Mouse (Mus musculus): ENCODE data around the gene B230219D22Rik. TPM values are rescaled to one million over a fixed set of nuclear protein-coding genes. Genes with fewer than 3 reads are reported as not detected.

Gene B230219D22Rik
- polyA plus RNA-seq, 1 experiment from 2014 or later = 78.9 TPM

- H3K9ac ChIP-seq = peak overlapping the region; percentile 57; the same call in 1 of the 2 replicates
- peak overlapping the region; percentile 58 for H3K4me2 ChIP-seq (replicated peaks)
- H3K4me3 ChIP-seq = peak overlapping the region; percentile 50
- peak; percentile 69 for ATAC-seq (ENCODE audit: low FRiP score, low read depth)
- WGBS = 5% methylated on average over 19 of the region's 19 CpGs
- no peaks in the 10 kb centered on the region for H3K4me1 ChIP-seq
- no peaks in the 10 kb centered on the region for H3K27me3 ChIP-seq (replicated peaks)
- H3K27ac ChIP-seq = no peak overlapping the region; the same call in 1 of the 2 replicates
- H3K9me3 ChIP-seq = no peaks in the 10 kb centered on the region
- peaks cover 18% of the 10 kb centered on the region for H3K36me3 ChIP-seq
Measured at GRCm38 (mm10) chr13:55727839-55728238, 34.9 kb downstream of the B230219D22Rik start.

DNA sequence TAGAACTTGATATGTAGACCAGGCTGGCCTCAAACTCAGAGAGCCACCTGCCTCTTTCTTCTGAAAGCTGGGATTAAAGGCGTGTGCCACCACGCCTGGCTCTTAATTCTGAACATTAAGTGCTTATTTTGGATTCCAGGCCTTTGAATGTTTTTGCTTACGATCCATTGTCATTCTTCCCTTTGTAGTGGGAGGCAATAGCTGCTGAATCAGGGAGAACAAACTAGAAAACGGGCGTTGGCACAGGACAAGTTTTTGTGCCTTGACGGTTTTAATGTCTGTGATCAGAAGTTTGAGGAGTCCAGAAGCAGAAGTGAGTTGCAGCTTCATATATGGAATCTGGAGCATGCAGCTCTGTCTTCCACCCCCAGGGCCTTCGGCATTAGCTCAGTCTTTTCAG is 37.8 kb downstream of the B230219D22Rik start:
- Histone ChIP-seq H3K4me1 (no peaks in the 10 kb centered on the region), H3K4me3 (no peak overlapping the region), H3K9me3 (no peaks in the 10 kb centered on the region), H3K4me2 (replicated peaks) (no peak overlapping the region), H3K9ac (no peak overlapping the region), H3K36me3 (peaks cover 1% of the 10 kb centered on the region; the same call in 1 of the 2 replicates), H3K27me3 (replicated peaks) (no peaks in the 10 kb centered on the region), H3K27ac (no peak overlapping the region)
- WGBS = 86% methylated on average over 7 of the region's 7 CpGs
- no peak for ATAC-seq (ENCODE audit: low FRiP score, low read depth)

- Histone ChIP-seq H3K4me2 (replicated peaks) (no peak overlapping the region), H3K9ac (no peak overlapping the region), H3K4me3 (no peak overlapping the region), H3K27ac (no peak overlapping the region), H3K36me3 (no peaks in the 10 kb centered on the region), H3K9me3 (no peaks in the 10 kb centered on the region), H3K4me1 (no peaks in the 10 kb centered on the region), H3K27me3 (replicated peaks) (no peaks in the 10 kb centered on the region)
- no peak for ATAC-seq (ENCODE audit: low FRiP score, low read depth)
- 84% methylated on average over 2 of the region's 2 CpGs for WGBS
Measured at GRCm38 (mm10) chr13:55732121-55732520, 39.2 kb downstream of the B230219D22Rik start.

GRCm38 (mm10) chr13:55733628-55734502 is 40.9 kb downstream of the B230219D22Rik start:
- no peak overlapping the region for H3K4me3 ChIP-seq
- no peak overlapping the region for H3K27ac ChIP-seq
- no peaks in the 10 kb centered on the region for H3K9me3 ChIP-seq
- no peaks in the 10 kb centered on the region for H3K27me3 ChIP-seq (replicated peaks)
- H3K4me2 ChIP-seq (replicated peaks) = no peak overlapping the region
- ATAC-seq (ENCODE audit: low FRiP score, low read depth) = no peak
- no peak overlapping the region for H3K9ac ChIP-seq
- 85% methylated on average over 22 of the region's 22 CpGs for WGBS
- no peaks in the 10 kb centered on the region for H3K36me3 ChIP-seq
- no peaks in the 10 kb centered on the region for H3K4me1 ChIP-seq

DNA sequence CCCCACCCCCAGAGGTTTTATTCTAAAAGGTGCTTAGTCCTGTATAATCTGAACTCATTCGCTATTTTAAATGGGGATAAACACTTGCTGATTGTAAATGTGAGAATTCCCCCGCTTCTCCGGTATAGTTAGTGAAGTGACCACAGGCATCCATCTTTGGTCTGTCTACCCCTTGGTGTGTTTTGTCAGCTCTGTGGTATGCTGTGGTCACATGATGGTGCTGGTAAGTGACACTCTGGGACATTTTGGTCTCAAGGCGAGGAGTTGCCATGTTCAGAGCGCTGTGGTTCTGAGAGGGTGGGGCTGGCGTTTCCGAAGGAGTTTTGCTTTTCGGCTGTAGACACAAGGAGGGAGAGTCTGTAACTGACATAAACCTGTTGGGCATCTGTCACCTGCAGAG is 45.0 kb downstream of the B230219D22Rik start:
- no peak overlapping the region for H3K4me2 ChIP-seq (replicated peaks)
- no peak overlapping the region for H3K4me3 ChIP-seq
- H3K36me3 ChIP-seq = no peaks in the 10 kb centered on the region
- no peaks in the 10 kb centered on the region for H3K27me3 ChIP-seq (replicated peaks)
- H3K27ac ChIP-seq = no peak overlapping the region
- ATAC-seq (ENCODE audit: low FRiP score, low read depth) = no peak
- no peaks in the 10 kb centered on the region for H3K9me3 ChIP-seq
- no peak overlapping the region for H3K9ac ChIP-seq
- peaks cover 2% of the 10 kb centered on the region; the same call in 1 of the 2 replicates for H3K4me1 ChIP-seq
- WGBS = 92% methylated on average over 8 of the region's 8 CpGs

- no peaks in the 10 kb centered on the region for H3K36me3 ChIP-seq
- 49% methylated on average over 8 of the region's 8 CpGs for WGBS
Measured at GRCm38 (mm10) chr13:55742306-55742705, 49.4 kb downstream of the B230219D22Rik start.

More at GRCm38 (mm10) chr13:55742306-55742705, 49.4 kb downstream of the B230219D22Rik start:
- Histone ChIP-seq H3K4me3 (no peak overlapping the region), H3K27ac (no peak overlapping the region), H3K4me2 (replicated peaks) (no peak overlapping the region), H3K4me1 (peaks cover 2% of the 10 kb centered on the region; the same call in 1 of the 2 replicates), H3K9me3 (no peaks in the 10 kb centered on the region), H3K27me3 (replicated peaks) (no peaks in the 10 kb centered on the region), H3K9ac (no peak overlapping the region)
- ATAC-seq (ENCODE audit: low FRiP score, low read depth) = no peak

Other genes with a start within 250 kb of the B230219D22Rik start
- gene Grk6, start 248.1 kb upstream of the B230219D22Rik start, polyA plus RNA-seq (2016; fragmentation: Nextera tagmentation; extraction: Ambion mirVana) = 51.8 and 52.4 TPM in 2 replicates
- 1.8 TPM in 2 replicates for gene Prr7, start 228.9 kb upstream of the B230219D22Rik start, polyA plus RNA-seq (2016; fragmentation: Nextera tagmentation; extraction: Ambion mirVana)
- gene Dbn1, start 205.0 kb upstream of the B230219D22Rik start, polyA plus RNA-seq (2016; fragmentation: Nextera tagmentation; extraction: Ambion mirVana) = 575 and 596 TPM in 2 replicates
- 158 and 166 TPM in 2 replicates for gene Pdlim7, start 179.4 kb upstream of the B230219D22Rik start, polyA plus RNA-seq (2016; fragmentation: Nextera tagmentation; extraction: Ambion mirVana)
- 3.7 and 4.3 TPM in 2 replicates for gene Dok3, start 163.8 kb upstream of the B230219D22Rik start, polyA plus RNA-seq (2016; fragmentation: Nextera tagmentation; extraction: Ambion mirVana)
- gene Ddx41, start 156.5 kb upstream of the B230219D22Rik start, polyA plus RNA-seq (2016; fragmentation: Nextera tagmentation; extraction: Ambion mirVana) = 64.1 and 64.4 TPM in 2 replicates
- 66.9 and 70.7 TPM in 2 replicates for gene Fam193b, start 122.0 kb upstream of the B230219D22Rik start, polyA plus RNA-seq (2016; fragmentation: Nextera tagmentation; extraction: Ambion mirVana)
- 109 and 111 TPM in 2 replicates for gene Tmed9, start 119.4 kb upstream of the B230219D22Rik start, polyA plus RNA-seq (2016; fragmentation: Nextera tagmentation; extraction: Ambion mirVana)
- gene B4galt7, start 93.2 kb upstream of the B230219D22Rik start, polyA plus RNA-seq (2016; fragmentation: Nextera tagmentation; extraction: Ambion mirVana) = 42.4 and 44.3 TPM in 2 replicates
- gene Caml, start 70.1 kb upstream of the B230219D22Rik start, polyA plus RNA-seq (2016; fragmentation: Nextera tagmentation; extraction: Ambion mirVana) = 78.8 and 80.7 TPM in 2 replicates
- 38.2 and 43.5 TPM in 2 replicates for gene Ddx46, start 58.1 kb upstream of the B230219D22Rik start, polyA plus RNA-seq (2016; fragmentation: Nextera tagmentation; extraction: Ambion mirVana)
- 112 and 121 TPM in 2 replicates for gene Txndc15, start 21.5 kb downstream of the B230219D22Rik start, polyA plus RNA-seq (2016; fragmentation: Nextera tagmentation; extraction: Ambion mirVana)
- 27.9 and 31.5 TPM in 2 replicates for gene Pcbd2, start 34.2 kb downstream of the B230219D22Rik start, polyA plus RNA-seq (2016; fragmentation: Nextera tagmentation; extraction: Ambion mirVana)
- gene Catsper3, start 91.4 kb downstream of the B230219D22Rik start, polyA plus RNA-seq (2016; fragmentation: Nextera tagmentation; extraction: Ambion mirVana) = not detected in 2 replicates
- 0.49 and 2.0 TPM in 2 replicates for gene Pitx1, start 143.1 kb downstream of the B230219D22Rik start, polyA plus RNA-seq (2016; fragmentation: Nextera tagmentation; extraction: Ambion mirVana)